Mouse (Mus musculus) C2C12 (cell line): ENCODE measurements around the gene Cbr4.

ENCODE experiments used
- CTCF ChIP-seq: IDR thresholded peaks from one replicate; pipeline ENCODE4 v1.5.1; 2011; ENCODE audit not compliant: control insufficient read depth, insufficient read depth, insufficient read length
- MYOD1 ChIP-seq: IDR thresholded peaks from one replicate; pipeline ENCODE4 v1.6.1; 2011; ENCODE audit warnings: low read depth; ENCODE audit not compliant: control insufficient read depth, insufficient read length
- MYOG ChIP-seq: IDR thresholded peaks from one replicate; pipeline ENCODE4 v1.6.1; 2011; ENCODE audit not compliant: control insufficient read depth, insufficient read length; ENCODE audit errors: extremely low read depth
- USF1 ChIP-seq: IDR thresholded peaks from one replicate; pipeline ENCODE4 v1.6.1; 2011; ENCODE audit warnings: low read depth, mild to moderate bottlenecking, control low read depth, moderate library complexity

GRCm38 (mm10) chr8:61555343-61555742 is 67.8 kb downstream of the Cbr4 start:
- TF ChIP-seq CTCF (no peak), USF1 (no peak), MYOD1 (no peak), MYOG (no peak)
